Mouse (Mus musculus): ENCODE data around the gene Fam186b.
"Not testable (repeated sequence)": the region's sequence is repeated elsewhere in the genome, so short reads cannot be mapped to it uniquely, and the experiment has no call there.

Fam186b gene

DNA sequence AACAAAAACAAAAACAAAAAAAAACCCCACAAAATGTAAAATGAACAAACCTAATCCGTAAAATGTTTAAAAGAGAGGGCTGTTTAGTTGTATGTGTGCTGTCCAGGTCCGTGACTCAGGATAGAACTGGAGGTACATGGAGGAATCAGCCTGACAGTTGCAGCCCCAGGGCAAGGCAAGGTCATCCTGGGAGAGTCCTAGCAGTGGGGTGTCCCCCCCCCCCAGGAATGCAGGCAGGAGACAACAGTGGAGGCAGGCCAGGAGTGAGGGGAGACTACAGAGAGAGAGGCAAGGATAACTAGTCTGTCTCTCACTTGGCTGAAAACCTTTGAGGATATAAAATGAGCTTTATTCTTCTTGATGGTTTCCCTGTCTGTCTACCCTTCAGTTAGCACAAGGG, 31.3 kb downstream of the Fam186b start:
- in situ Hi-C loops (cut with MboI; ENCODE audit: low sequenced_read_pairs): no loop called here

DNA sequence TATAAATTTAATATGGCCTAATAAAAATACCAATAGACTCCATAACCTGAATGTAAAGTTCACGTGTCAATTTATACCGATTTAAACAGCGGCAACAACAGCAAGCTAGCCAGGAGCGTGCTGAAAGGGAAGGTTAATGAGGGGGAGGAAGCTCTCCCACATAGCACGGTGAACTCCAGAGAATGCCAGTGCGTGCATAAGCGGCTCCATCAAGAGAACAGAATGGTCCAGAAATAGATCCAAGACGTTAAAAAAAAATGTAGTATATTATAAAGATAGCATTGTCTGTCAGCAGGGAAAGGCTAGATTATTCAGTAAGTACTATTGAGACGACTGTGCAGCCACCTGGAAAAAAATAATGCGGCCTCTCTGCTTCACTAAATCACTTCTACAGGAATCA, 33.0 kb downstream of the Fam186b start:
- in situ Hi-C loops (cut with MboI; ENCODE audit: low sequenced_read_pairs): no loop called here

GRCm38 (mm10) chr15:99259730-99260252, 35.9 kb downstream of the Fam186b start:
- in situ Hi-C loops (cut with MboI; ENCODE audit: low sequenced_read_pairs): no loop called here

GRCm38 (mm10) chr15:99259167-99259729, 36.4 kb downstream of the Fam186b start:
- in situ Hi-C loops (cut with MboI; ENCODE audit: low sequenced_read_pairs): no loop called here

DNA sequence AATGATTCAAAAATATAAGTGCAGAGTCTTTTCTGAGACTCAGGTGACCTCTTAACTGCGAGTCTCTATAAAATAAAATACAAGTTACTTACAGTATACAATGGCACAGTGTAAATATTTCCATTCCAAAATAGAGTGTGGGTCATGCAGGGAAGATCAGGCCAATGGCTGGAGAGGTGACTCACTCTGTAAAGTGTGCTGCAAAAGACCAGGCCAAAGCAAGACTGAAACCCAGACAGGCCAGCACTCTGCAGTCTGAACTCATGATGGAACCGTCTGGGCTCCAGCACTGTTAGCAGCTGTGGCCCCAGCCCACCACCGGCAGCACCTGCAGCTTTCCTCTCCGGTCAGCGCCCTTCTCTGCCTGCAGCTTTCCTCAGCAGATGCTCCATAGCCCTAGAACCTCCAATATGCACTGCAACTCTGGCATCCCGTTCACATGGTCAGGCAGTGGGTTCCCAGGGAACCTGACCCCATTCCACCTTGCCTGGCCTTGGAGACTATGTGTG, 40.4 kb downstream of the Fam186b start:
- in situ Hi-C loops (cut with MboI; ENCODE audit: low sequenced_read_pairs): no loop called here

- in situ Hi-C loops (cut with MboI; ENCODE audit: low sequenced_read_pairs): no loop called here
These were observed 41.1 kb downstream of the Fam186b start for GRCm38 (mm10) chr15:99254477-99255005.

- in situ Hi-C loops (cut with MboI; ENCODE audit: low sequenced_read_pairs): no loop called here
These were observed 41.9 kb downstream of the Fam186b start for GRCm38 (mm10) chr15:99253772-99254171.

- in situ Hi-C loops (cut with MboI; ENCODE audit: low sequenced_read_pairs): not testable (repeated sequence)
These were observed 42.6 kb downstream of the Fam186b start for GRCm38 (mm10) chr15:99253175-99253479.

DNA sequence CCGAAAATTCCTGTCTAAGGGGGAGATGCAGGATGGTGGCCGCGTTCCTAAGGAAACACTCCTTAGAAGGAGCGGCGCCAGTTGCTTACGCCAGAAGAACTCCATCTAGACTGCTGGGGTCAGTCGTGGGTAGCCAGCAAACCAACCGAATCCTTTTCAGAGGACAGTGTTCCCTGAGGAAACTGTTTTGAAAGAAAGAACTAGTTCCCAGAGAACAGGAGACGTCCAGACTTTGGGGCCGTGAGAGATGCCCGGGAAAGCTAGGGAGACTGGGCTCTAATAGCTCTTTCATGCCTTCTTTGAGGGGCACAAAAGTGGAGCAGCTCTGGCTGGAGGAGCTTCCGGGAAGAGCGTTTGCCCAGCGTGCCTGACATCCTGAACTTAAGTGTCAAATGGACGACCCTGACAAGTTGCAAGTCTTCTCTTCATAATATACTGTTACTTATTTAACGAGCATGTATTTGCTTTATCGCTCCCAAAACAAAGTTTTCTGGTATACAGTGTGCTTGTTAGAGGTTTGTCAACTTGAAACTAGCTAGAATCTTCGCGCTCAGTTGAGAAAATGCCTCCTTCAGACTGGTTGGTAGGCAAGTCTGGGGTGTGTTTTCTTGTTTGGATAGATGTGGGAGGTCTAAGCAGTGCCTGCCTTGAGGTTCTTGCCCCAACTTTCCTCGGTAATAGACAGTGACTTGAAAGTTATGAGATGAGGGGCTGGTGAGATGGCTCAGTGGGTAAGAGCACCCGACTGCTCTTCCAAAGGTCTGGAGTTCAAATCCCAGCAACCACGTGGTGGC, 43.1 kb downstream of the Fam186b start:
- in situ Hi-C loops (cut with MboI; ENCODE audit: low sequenced_read_pairs): no loop called here

GRCm38 (mm10) chr15:99251626-99252380, 43.9 kb downstream of the Fam186b start, which contains the start of gene Mcrs1:
TSS of gene Mcrs1 (minus strand) at chr15:99251961.
- in situ Hi-C loops (cut with MboI; ENCODE audit: low sequenced_read_pairs): no loop called here

DNA sequence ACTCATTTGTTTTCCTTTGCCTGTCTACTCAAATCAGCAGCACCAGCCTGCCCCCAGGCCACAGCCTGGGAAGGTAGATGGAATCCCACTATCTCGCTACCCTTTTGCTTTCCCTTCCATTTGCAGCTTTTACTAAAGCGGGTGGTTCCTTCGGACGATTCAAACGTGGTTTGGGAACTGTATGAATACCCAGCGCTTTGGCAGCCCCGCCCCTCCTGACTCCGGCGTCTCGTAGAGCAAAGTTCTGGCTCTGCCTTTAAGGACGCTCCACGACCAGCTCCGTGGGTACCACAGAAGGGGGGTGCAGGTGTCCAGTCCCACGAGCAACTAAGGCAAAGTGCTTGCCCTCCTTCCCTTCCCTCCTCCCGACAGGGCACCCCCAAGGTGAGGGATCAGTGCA, 44.6 kb downstream of the Fam186b start:
- in situ Hi-C loops (cut with MboI; ENCODE audit: low sequenced_read_pairs): not testable (repeated sequence)

GRCm38 (mm10) chr15:99249938-99250337, 45.8 kb downstream of the Fam186b start:
- in situ Hi-C loops (cut with MboI; ENCODE audit: low sequenced_read_pairs): no loop called here

DNA sequence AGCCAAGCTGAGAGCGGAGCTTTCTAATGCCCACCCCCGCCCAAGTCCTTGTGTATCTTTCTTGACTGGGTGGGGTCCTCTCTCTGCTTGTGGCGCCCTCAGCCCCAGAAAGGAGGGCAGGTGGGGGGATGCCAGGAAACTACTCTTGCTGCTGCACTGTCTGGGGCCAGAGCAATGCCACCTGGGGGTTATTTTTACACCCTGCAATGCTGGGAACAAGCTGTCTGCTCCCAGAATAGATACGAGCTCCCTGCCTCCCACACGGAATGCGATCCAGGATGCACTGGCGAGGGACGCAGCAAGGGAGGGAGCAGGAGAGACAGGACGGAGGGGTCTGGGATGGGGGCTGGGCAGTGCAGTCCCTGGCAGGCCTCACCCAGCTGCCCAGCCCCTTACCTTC, 46.7 kb downstream of the Fam186b start:
- in situ Hi-C loops (cut with MboI; ENCODE audit: low sequenced_read_pairs): no loop called here

GRCm38 (mm10) chr15:99246736-99247135, 49.0 kb downstream of the Fam186b start:
- in situ Hi-C loops (cut with MboI; ENCODE audit: low sequenced_read_pairs): not testable (repeated sequence)

DNA sequence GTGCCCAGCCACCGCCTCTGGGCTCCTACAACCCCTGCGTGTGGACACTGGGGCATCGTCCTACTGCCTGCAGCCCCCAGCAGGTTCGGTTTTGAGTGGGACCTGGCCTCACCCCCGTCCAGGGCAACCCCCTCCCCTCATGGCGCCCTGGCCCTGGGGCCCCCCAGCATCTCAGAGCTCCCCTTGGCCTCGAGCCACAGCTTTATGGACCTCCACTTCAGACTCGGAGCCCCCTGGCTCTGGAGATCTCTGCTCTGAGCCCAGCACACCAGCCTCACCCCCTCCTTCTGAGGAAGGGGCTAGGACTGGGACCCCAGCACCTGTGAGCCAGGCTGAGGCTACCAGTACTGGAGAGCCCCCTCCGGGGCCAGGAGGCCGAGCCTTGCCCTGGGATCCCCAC, 53.6 kb downstream of the Fam186b start:
- in situ Hi-C loops (cut with MboI; ENCODE audit: low sequenced_read_pairs): no loop called here

GRCm38 (mm10) chr15:99241249-99241648, 54.4 kb downstream of the Fam186b start:
- in situ Hi-C loops (cut with MboI; ENCODE audit: low sequenced_read_pairs): no loop called here

DNA sequence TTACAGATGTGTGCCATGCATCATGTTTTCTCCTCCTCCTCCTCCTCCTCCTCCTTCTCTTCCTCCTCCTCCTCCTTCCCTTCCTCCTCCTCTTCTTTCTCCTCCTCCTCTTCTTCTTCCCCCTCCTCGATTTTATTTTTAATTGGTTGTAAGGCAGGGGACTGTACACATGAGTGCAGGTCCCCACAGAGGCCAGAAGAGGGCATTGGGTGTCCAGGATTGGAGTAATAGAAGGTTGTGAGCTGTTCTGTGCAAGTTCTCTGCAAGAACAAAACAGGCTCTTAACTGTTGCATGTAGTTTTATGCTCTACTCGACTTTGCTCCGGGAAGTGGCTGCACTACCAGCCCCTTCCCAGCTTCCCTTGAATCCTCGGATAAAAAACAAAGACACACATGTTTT, 55.6 kb downstream of the Fam186b start:
- in situ Hi-C loops (cut with MboI; ENCODE audit: low sequenced_read_pairs): no loop called here

- in situ Hi-C loops (cut with MboI; ENCODE audit: low sequenced_read_pairs): no loop called here
These were observed 57.7 kb downstream of the Fam186b start for GRCm38 (mm10) chr15:99238006-99238405.

DNA sequence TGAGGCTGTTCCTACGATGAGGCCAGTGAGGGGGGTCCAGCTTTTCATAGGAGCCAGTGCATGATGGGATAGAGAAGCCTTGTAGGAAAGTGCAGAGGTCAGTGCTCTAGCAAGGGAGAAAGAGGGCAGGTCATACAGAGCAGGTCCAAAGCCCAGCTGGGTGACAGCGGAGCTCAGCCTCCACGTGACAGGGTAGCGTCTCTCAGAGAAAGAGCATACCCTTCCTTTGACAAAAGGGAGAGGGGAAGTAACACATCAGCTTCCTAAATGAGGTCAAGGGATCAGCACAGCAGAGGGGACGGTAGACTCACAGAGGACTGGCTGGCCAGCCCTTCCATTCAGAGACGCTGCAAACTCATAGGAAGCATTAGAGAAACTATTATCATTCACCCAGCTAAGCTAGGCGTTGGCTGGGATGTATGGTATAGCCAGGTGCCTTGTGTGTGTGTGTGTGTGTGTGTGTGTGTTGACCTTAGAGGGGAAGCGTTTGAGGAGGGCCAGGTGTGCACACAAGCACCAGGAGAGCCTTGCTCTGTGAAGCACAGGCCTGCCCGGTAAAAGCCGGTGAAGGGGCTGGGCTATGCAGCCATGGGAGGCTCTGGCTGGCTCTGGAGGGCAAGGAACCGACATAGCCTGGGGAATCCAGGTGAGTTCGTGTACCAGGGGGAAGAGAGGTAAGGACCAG, 61.2 kb downstream of the Fam186b start:
- in situ Hi-C loops (cut with MboI; ENCODE audit: low sequenced_read_pairs): no loop called here

DNA sequence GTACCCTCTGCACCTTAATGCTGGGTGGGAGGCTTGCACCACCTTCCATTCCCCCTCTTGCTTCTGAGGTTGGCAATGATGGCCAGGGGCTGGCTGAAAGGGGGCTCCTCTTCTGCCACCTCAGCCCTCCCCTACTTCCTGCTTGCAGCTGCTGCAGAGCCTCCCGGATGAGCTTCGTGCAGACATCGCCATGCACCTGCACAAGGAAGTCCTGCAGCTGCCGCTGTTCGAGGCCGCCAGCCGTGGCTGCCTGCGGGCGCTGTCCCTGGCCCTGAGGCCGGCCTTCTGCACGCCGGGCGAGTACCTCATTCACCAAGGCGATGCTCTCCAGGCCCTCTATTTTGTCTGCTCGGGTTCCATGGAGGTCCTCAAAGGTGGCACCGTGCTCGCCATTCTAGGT, 62.0 kb downstream of the Fam186b start:
- in situ Hi-C loops (cut with MboI; ENCODE audit: low sequenced_read_pairs): no loop called here

DNA sequence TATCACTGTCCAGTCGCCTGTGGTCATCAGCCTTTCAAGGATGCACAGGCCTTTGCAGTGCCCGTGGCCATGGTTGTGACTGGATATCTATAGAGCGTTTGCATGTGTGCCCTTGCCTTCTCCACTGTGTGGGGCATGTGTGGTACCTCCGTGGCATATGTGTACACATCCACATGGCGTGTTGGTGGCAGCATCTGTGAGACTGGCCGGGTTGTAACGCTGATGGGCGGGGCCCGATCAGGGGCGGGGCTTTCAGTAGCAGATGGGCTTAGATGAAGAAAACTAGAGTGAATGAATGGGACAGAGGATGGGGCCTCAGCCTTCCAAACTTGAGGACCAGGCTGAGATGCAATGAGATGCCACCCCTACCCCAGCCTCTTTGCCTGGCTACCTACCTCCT, 63.7 kb downstream of the Fam186b start:
- in situ Hi-C loops (cut with MboI; ENCODE audit: low sequenced_read_pairs): no loop called here

All from CH12F3 (cell line).